Mouse (Mus musculus) liver, embryonic 14.5 days (tissue): ENCODE measurements at regions not wholly inside any gene's neighbourhood (a gene's known extent, or its start where the extent isn't known, plus 50 kb on each side); places are given as distances from the start of the nearest gene placed in this dataset.

Experiments
- CTCF ChIP-seq: IDR thresholded peaks from 2 replicates; pipeline ENCODE4 v1.5.1; 2016; ENCODE audit warnings: antibody characterized with exemption, low read depth, control low read depth
- EP300 ChIP-seq: IDR thresholded peaks from 2 replicates; pipeline ENCODE4 v1.6.1; 2016; ENCODE audit warnings: antibody characterized with exemption, low read depth

- TF ChIP-seq CTCF (no peak), EP300 (no peak)
Observed at GRCm38 (mm10) chr13:52451486-52451885, 79.6 kb downstream of the Diras2 start.
